Mouse (Mus musculus): Measurements from ENCODE around the gene Ccdc82.

Ccdc82 gene

DNA sequence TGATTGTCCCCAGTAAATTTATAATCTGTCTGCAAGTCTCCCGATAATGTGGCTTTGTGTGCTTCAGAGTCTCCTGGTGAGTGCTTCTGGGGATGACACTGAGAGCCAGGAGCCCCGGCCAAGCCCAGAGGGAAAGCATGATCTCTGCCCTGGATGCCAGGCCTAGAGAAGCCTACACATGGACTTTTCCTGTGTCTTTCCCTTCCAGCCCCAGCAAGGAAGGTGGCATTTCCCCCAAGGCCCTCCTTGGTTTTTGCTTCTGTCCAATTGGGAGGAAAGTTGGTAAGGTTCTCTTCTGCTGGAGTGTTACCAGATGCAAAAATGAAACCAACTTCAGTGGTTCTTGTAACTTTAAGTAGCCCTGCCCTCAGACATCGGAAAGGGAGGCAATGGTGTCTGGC, 53.3 kb downstream of the Ccdc82 start:
- DNase-seq: no peak

DNA sequence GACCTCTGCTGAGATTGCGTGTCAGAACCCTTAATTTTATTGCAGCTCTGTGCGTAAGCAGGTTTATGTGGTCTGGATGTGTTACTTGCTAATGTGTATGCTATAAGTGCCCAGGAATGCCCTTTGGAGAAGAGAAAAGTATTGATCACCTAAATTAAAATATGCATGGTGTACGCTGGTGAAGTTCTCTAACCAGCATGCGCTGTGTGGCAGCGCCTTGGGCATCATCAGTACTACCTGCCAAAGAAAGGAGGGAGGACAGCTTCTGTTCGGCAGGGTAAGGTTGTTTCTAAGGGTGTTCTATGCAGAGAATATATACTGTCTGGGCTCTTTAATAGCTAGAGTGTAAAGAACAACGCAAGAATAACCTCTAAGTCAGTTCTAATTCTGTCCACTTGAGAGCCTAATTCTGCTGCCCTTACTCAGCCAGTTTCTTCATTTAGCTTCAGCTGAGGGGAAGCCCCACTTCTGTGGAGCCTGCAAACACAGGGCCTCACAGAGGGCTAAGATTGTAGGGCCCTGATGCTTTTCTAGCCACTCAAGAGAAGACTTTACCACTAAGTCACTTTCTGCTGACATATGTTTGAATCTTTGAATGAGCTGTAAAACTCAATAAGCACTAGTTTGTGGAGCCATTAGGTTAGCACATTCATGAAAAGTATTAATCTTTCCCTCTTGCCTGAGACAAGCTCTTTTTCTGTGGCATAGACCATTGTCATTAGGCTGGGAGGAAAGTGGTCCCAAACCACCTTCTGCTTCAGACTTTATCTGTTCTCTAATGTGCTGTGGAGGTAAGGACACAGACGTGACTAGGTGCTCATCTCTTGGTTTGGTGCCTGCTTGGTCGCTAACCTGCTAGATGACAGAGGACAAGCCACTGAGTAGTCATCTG, 54.4 kb downstream of the Ccdc82 start:
- DNase-seq: no peak

DNA sequence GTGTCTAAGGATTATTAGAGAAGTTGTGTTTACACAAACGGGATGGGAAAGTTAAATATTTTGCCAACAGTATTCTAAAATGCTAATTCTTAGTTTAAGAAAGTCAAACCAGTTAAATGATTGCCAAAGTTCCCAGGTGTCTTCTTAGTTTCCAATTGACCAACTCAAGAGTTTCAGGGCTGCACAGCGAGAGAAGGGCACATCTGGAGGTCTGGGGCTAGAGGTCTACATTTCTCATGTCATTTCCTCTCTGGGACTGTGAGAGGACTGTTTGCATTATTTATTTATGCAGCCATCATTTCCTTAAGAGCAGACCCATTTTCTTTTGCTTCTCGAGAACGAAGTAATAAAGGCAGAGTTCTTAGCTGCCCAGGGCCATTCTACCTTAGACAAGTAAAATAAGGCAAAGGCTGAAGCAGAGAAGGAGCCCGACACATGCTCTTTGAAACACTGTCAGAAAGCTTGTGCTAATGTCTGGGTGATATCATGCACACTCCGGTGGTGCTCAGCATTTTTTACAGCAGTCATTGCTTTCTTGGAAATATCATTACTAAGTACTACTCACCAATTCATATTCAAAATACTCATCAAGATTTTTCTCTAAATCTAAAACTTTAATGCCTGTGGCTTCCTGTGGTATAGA, 55.5 kb downstream of the Ccdc82 start:
- DNase-seq: no peak

DNA sequence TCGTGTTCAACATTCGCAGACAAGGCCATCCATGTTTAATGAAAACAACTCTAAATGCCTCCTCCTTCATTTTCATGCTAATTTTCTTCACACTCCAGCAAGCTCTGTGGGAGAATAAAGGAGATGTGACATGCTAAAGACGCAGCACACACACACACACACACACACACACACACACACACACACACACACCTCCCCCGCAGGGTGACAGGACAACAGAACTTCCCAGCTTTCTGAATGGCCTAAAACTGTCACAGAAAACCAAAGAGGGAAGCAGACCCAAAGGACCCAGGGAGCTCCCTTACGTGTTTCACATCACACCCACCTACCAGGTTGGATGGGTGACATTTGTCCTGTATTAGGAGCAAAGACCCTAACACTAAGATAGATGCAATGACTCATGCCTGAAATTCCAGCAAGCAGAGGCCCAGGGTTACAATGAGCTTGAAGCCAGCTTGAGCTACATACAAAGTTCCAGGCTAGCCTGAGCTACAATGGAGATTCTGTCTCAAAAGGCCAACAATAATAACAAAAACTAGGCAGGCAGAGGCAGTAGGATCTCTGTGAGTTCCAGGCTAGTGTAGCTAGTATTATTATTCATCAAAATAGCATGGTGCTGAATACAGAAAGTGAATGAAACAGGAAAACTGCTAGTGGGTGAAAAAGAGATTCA, 56.5 kb downstream of the Ccdc82 start:
- no peak for DNase-seq

DNA sequence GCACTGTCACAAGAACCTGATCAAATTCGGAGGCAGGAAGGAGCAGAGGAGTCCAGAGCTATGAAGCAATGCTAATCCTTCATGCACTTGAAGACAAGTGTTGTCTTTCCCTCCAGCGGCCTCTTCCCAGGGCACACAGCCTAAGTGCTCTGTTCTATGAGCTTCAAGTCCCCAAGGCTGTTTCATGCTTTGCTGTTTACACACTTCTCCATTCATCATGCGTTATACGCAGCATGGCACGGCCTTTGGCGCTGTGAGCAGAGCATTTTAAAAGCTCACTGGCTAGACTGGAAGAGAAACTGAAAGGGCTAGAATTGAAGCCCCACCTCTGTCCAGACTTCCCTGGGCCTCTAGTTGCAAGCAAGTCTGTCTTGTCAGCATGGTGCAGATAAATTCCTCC, 57.2 kb downstream of the Ccdc82 start:
- DNase-seq: no peak

DNA sequence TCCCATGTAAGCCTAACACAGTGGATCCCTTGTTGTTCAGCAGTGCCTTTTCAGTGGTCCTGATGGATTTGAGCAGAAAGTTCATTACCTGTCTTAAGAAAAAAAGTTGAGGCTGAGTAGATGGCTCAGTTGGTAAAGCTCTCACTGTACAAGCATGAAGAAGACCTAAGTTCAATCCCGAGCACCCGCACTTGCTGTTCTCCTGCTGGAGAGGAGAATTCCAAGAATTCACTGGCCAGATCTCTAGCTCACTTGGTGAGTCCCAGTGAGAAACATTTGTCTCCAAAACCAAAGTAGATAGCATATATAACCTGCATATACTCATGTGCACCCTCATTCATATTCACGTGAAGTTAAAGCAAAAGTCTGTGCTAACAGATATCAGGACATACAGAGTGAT, 59.7 kb downstream of the Ccdc82 start:
- DNase-seq: no peak

DNA sequence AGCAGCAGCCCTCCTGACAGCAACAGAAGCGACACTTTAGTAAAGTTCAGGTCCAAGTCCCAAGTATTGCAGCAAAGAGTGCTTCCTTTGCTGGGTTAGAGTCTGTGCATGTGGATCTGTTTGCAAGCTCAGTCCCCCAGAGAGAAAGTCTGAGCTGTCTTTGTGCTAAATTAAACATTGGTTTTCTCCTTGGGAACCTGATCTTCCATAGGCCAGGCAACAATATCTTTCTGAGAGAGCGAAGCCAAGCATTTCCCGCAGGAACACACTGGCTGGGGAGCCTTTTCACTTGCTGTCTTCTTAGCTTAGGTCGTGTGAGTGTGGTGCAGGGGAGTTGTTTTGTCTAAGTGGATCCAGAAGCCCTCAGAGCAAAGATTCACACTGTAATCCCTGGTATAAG, 60.5 kb downstream of the Ccdc82 start:
- DNase-seq: no peak

DNA sequence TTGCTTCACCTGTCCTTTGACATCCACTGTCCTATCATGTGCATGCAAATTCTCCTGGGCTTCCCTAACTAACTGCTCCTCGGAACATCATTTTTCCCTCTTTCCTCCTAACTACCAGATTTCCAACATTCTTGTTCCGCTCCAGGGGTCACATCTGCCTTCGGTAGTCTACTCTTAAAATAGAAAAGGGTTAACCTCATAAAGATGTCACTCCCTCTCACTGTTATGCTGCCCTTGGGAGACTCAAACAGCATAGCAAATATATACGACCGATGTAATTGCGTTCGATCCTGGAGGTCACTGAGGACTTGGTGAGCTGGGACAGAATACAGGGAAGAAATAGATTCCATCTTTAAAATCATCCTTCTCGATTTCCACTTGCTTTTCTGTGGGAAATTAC, 62.0 kb downstream of the Ccdc82 start:
- no peak for DNase-seq

DNA sequence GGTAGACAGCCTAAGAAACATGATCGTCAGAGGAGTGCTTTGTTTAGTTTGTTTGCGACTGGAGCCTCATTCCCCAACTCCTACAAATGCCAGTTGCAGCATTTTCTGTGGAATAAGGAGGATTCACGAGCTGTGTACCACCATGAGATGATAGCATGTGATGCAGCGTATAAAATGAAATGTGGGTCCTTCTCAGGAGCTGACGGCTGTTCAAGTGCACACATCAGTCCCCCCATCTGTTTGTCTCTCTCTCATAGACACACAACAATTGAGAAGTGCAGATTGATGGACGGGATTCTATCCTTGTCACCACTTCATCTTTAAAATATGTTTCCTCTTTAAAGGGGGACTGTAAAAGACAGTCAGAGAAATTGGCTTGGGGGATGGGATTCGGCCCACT, 63.1 kb downstream of the Ccdc82 start:
- no peak for DNase-seq

DNA sequence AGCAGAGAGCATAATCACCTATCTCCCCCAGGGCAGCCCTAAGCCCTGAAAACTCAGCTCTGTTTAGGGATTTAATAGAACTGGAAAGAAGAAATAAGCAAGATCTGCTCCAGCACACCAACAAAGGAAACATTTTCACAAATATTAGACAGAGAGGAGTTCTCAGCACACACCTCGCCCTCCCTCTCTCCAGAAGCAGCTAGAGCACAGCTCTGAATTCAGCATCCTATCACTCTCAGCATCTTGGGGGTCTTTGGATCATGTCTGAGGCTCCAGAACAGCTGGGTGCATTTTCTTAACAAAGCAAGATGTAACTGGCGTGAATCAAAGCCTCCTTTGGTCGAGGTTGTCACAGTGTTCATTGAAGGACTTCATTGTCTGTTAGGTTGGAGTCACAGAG, 63.5 kb downstream of the Ccdc82 start:
- no peak for DNase-seq

DNA sequence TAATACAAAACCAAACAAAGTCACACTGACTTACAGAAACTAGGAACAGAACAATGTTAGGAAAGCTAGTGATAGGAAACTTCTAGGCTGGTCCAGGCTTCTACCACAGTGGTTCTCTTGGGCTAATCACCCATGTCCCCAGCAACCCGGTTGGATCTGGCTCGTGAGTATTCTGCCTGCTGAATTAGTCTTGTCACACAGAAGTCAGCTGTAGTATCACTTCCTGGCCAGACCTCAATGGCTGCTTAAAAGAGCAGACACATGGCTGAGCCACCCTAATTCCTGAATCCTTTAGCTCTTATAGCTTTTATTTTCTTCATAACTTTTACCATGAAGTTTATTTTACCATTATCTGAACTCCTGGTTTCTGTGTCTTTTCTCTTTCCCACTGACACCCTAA, 64.3 kb downstream of the Ccdc82 start:
- DNase-seq: no peak

DNA sequence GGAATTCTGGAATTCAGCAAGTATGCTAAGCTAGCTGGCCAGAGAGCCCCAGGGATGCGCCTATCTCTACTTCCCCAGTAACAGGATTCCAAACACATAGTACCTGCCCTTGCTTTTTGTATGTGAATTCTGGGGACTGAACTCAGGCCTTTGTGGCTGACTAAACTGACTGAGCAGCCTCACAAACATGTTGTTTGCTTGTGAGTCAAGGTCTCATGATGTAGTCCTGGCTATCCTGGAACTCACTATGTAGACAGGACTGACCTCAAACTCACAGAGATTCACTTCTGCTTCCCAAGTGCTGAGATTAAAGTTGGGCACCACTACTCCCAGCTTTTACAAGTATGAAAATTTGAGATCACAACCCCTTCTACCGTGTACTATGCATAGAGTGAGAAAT, 67.2 kb downstream of the Ccdc82 start:
- no peak for DNase-seq

DNA sequence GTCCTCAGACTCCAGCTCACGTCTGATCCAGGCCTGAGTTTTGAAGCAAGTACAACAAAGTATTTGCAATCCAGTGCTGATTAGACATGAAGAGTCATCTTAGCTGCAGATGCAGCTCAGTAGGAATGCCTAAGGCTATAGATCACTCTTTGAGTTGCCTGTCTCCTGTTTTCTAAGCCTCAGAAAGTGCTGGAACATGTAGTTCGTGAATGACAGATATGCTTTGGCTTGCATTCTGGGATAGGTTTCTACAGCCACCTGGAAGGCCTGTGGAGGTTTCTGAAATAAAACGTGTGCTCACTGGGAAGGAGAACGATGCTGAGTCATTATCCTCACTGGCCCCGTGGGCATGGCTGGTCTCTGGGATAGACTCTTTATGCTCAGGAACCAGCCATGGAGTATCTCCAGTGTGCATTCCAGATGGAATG, 67.8 kb downstream of the Ccdc82 start:
- DNase-seq: no peak

DNA sequence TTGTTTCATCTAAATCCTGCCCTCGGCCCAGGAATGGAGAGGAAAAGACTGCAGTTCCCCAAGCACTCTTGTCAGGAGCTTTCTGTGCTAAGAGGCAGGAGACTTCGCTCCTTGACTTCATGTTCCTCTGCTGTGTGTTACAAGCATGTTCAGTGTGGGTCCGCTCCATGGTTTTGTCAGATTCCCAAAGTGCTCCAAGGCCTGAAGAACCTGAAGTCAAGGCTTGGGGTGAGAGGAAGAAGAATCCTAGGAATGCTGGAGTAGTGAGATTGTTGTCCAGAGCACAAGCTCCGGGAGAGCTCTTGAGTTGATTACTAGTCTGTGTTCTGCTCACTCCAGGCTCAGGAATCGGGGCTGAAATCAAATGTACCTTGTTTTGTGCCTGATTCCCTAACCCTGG, 68.6 kb downstream of the Ccdc82 start:
- no peak for DNase-seq

DNA sequence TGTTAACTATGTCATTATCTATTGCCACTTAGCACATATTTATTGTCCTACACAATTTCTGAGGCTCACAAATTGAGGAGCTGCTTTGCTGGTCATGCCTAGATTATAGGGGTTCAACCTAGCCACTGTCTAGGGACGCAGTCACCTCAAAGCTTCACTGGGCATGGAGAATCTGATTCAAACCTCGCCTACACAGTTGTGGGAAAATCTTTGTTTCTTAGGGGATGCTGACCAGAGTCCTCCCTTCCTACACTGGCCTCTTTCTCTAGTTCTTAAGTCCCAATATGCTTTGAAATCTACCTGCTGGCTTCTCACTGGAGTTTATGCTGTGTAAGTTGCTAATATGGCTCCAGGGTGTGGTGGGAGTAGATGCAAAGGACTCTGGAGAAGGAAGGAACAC, 72.8 kb downstream of the Ccdc82 start:
- DNase-seq: no peak

DNA sequence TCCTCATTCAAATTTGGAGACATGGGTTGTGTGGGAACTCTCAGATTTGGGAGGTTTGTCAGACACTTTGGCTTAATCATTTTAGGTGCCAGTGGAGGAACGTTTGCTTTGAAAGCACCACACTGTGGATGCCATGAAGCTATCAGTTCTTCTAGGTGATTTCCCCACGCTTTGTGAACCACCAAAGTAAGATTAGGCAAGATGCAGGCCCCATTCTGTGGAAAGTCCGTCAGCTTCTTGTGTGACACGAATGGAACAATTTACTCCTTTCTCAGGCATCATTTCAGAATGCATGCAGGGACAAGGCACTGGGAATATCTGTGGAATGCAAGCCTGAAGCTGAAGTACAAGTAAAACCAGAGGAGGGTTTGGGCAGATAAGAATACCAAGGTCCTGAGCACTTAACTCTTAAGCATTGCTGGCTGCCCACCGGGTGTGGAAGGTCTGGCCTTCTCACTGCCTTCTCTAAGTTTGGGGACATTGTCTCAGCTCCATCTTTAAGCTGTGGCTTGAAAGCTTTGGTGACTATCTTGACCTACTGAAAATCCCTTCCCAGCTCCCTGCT, 74.1 kb downstream of the Ccdc82 start:
- no peak for DNase-seq

DNA sequence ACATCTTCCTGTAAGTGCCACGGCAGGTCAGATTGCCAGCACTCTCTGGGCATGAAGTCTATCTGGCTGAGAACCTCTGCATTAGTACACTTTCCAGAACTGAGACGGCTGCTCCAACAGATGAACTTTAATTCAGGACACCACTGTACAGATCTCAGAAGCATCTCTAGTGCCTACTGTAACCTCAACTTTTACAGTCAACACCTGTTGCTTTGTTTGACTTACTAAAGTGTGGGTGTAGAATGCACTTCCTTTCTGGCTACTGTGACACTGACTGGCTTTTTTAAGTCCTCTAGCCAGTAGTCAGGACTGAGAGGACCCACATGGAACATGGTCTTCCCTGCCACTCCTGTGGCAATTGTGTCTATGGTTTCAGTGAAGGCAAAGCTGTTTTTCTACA, 76.3 kb downstream of the Ccdc82 start:
- DNase-seq: peak; percentile 21

DNA sequence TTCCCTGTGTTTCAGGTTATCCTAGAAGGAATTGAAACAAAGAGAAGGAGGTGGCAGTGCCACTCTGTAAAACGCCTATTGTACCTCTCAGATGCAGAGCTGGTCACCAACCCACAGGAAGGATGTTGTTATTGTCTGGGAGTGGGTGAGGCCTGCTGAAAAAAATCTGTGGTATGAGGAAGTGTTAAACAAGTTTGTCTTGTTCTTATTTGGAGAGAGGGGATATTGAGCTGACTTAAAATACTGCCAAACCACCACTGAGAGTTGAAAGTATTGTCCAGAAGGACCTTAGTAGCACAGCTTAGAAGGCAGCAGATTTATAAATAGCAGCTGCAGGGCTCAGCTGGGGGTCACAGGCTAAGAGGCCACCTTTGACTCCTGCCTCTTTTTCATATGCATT, 76.9 kb downstream of the Ccdc82 start:
- DNase-seq: peak; percentile 48

Data from thymus, postnatal 14 days (tissue).